Mouse (Mus musculus): ENCODE data around the gene Tlx2. TPM values are rescaled to one million over a fixed set of nuclear protein-coding genes. Genes with fewer than 3 reads are reported as not detected.

The Tlx2 gene
- not detected for polyA plus RNA-seq (2014; fragmentation: Illumina TruSeq; extraction: RNeasy Lipid Tissue Mini Kit (QIAGEN cat#74804); ENCODE audit: low read depth, low replicate concordance)

DNA sequence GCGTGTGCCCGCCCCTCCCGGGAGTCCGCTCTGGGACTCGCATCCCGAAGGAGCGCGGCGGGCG lies at the start of gene Tlx2:
Gene Tlx2, minus strand, starts transcription at position 47 of the 64 bp plus-strand sequence.

DNA sequence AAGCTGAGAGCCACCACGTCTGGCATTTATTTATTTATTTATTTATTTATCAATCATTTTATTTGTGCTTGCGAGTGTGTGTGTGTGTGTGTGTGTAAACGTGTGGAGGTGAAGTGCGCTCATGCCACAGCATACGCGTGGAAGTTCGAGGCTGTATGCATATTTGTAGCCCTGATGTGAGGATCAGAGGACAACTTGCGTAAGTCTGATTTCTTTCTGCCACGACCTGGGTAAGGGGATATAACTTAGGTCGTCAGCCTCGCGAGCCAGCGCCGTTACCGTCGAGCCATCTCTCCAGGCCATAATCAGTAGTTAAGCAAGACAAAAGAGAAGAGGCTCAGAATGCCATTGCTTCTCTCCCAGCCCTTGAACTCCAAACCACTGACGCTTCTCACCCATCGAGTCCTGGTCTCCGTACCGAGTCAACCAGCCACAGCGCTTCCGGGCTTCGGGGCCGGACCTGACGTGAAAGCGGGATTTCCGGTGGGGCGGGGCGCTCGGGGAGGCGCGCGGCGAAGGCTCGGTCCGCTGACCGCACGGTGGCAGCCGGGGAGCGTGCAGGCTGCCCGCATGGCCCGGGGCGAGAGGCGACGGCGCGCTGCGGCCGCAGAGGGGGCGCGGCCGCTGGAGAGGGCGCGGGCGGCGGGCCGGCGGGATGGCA lies 45.0 kb upstream of the Tlx2 start, which contains the start of gene Mogs:
Gene Mogs, plus strand, starts transcription at position 486 of the 661 bp plus-strand sequence.

GRCm38 (mm10) chr6:83108762-83109668 lies 38.9 kb upstream of the Tlx2 start, which contains the start of gene Mrpl53:
Gene Mrpl53, plus strand, starts transcription at chr6:83109040.

GRCm38 (mm10) chr6:83101316-83101687 lies 31.2 kb upstream of the Tlx2 start, which contains the start of the genes Ccdc142 and Gm42688:
Gene Ccdc142, plus strand, starts transcription at chr6:83101601.
Gene Gm42688, plus strand, starts transcription at chr6:83101617.

DNA sequence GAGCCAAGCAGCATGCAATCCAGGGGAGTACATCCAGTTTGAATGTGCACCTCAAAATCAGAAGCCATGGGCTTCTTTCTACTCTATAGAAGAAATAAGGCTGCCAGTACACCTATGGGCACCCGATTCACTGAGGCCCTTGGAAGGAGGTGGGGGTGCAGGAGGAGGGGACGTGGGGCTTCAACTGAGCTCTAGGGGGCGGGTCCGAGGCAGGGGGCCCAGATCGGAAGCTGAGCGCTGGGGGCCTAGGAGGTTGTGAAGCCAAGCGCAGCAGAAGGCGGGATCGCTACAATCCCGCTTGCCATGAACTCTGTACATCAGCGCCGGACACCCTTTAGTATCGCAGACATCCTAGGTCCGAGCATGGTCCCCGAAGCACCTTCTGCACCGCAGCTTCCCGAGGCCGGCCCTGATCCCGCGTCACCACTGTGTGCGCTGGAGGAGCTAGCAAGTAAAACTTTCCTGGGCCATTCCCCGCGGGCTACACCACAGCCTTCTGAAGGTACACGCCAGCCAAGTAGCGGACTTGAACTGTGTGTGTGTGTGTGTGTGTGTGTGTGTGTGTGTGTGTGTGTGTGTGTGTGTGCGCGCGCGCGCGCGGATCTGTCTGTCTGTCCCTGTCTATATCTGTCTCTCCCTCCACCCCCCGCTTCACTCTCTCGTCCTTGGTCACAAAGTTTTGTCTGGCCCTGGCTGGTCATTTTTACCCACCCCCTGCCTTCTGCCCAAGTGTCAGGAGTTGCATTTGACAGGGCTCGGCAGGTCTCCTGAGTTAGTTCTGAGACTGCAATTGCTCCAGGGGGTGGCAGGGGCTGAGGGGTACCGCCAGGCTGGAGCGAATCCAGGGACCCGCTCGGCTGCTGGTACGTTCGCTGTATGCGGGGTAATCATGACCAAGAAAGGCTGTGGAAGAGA lies 16.3 kb upstream of the Tlx2 start, which contains the start of gene Lbx2:
Gene Lbx2, plus strand, starts transcription at position 247 of the 915 bp plus-strand sequence.

GRCm38 (mm10) chr6:83077630-83078323 lies 7.7 kb upstream of the Tlx2 start, which contains the start of gene Pcgf1:
Gene Pcgf1, plus strand, starts transcription at chr6:83077869.

DNA sequence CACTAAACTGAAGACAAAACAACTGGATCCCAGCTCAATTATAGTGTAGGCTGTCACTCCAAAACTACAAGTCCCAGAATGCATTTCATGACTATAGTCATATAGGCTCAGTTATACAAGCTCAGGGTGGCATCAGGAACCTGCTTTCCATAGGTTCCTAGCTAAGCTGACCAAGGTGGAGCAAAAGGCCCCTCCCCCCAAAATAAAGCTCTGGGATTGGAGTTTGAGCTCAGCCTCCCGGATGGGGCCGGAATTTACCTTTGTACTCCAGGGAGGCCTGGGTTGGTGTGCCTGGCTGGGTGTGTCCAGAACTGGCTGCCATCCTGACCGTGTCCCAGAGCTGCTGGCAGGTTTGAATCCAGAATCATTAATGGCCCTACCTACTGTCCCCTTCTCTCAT lies 12.3 kb downstream of the Tlx2 start, which contains the start of gene Dqx1:
Gene Dqx1, plus strand, starts transcription at position 55 of the 400 bp plus-strand sequence.

GRCm38 (mm10) chr6:83054871-83055431 lies 15.1 kb downstream of the Tlx2 start, which contains the start of gene Htra2:
Gene Htra2, minus strand, starts transcription at chr6:83055273.

GRCm38 (mm10) chr6:83054074-83054851 lies 15.8 kb downstream of the Tlx2 start, which contains the start of gene Aup1:
Gene Aup1, plus strand, starts transcription at chr6:83054521.

DNA sequence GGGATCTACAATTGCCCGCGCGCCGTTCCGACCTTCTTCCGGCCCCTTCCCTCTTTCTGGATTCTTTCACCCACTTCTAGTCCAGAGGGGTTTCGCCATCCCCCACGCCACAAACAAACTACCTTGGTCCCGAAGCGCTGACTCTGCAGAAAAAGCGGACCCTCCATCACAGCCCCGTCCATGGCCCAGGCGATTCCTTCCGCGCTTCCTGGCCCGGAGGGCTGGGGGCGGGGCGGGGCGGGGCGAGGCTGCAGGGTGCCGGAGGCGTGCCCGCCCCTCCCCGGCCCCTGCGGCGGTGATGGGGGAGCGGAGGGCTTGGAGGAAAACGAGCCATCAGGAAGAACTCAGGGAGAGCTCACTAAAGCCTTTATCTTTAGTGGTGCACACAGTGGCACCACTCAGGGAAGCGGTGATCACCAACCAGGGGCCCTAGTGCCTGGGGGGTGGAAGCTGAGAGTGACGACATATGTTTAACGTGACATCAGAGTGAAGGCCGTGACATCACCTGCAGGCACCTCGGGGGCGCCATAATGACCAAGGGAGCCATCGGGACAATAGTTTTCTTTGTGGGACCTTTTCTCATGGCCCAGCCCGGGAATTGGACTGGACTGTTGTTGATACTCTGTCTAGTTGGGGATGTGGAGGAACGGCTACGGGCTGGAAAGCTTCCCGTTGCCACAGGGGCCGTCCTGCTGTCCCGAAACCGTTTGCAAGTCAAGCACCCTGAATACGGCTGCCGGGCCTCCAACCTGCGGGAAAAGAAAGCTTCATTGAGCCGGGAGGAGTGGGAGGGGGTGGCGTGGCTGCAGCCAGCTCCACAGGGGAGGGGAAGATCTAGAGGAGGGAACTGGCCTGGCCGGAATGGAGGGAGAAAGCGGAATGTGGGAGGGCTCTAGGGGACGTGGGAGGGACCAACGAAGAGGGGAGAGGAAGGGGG lies 36.6 kb downstream of the Tlx2 start, which contains the start of the genes Dok1 and Loxl3:
Gene Dok1, minus strand, starts transcription at position 223 of the 937 bp plus-strand sequence.
Gene Loxl3, plus strand, starts transcription at position 925 of the 937 bp plus-strand sequence.

Other genes starting within 250 kb of the Tlx2 start
- 0.48 TPM for gene Sema4f, start 130.5 kb downstream of the Tlx2 start, polyA plus RNA-seq (2014; fragmentation: Illumina TruSeq; extraction: RNeasy Lipid Tissue Mini Kit (QIAGEN cat#74804); ENCODE audit: low read depth, low replicate concordance)
- 4.6 TPM for gene M1ap, start 123.4 kb downstream of the Tlx2 start, polyA plus RNA-seq (2014; fragmentation: Illumina TruSeq; extraction: RNeasy Lipid Tissue Mini Kit (QIAGEN cat#74804); ENCODE audit: low read depth, low replicate concordance)
- 25.7 TPM for gene Dok1, start 36.8 kb downstream of the Tlx2 start, polyA plus RNA-seq (2014; fragmentation: Illumina TruSeq; extraction: RNeasy Lipid Tissue Mini Kit (QIAGEN cat#74804); ENCODE audit: low read depth, low replicate concordance)
- gene Loxl3, start 36.1 kb downstream of the Tlx2 start, polyA plus RNA-seq (2014; fragmentation: Illumina TruSeq; extraction: RNeasy Lipid Tissue Mini Kit (QIAGEN cat#74804); ENCODE audit: low read depth, low replicate concordance) = 11.2 TPM
- 147 TPM for gene Aup1, start 15.8 kb downstream of the Tlx2 start, polyA plus RNA-seq (2014; fragmentation: Illumina TruSeq; extraction: RNeasy Lipid Tissue Mini Kit (QIAGEN cat#74804); ENCODE audit: low read depth, low replicate concordance)
- gene Htra2, start 15.0 kb downstream of the Tlx2 start, polyA plus RNA-seq (2014; fragmentation: Illumina TruSeq; extraction: RNeasy Lipid Tissue Mini Kit (QIAGEN cat#74804); ENCODE audit: low read depth, low replicate concordance) = 32.7 TPM
- gene Dqx1, start 12.4 kb downstream of the Tlx2 start, polyA plus RNA-seq (2014; fragmentation: Illumina TruSeq; extraction: RNeasy Lipid Tissue Mini Kit (QIAGEN cat#74804); ENCODE audit: low read depth, low replicate concordance) = 1.6 TPM
- gene Pcgf1, start 7.6 kb upstream of the Tlx2 start, polyA plus RNA-seq (2014; fragmentation: Illumina TruSeq; extraction: RNeasy Lipid Tissue Mini Kit (QIAGEN cat#74804); ENCODE audit: low read depth, low replicate concordance) = 14.9 TPM
- 1.5 TPM for gene Lbx2, start 16.1 kb upstream of the Tlx2 start, polyA plus RNA-seq (2014; fragmentation: Illumina TruSeq; extraction: RNeasy Lipid Tissue Mini Kit (QIAGEN cat#74804); ENCODE audit: low read depth, low replicate concordance)
- gene Ccdc142, start 31.3 kb upstream of the Tlx2 start, polyA plus RNA-seq (2014; fragmentation: Illumina TruSeq; extraction: RNeasy Lipid Tissue Mini Kit (QIAGEN cat#74804); ENCODE audit: low read depth, low replicate concordance) = 3.6 TPM
- gene Gm42688, start 31.3 kb upstream of the Tlx2 start, polyA plus RNA-seq (2014; fragmentation: Illumina TruSeq; extraction: RNeasy Lipid Tissue Mini Kit (QIAGEN cat#74804); ENCODE audit: low read depth, low replicate concordance) = 3.8 TPM
- 73.1 TPM for gene Mrpl53, start 38.7 kb upstream of the Tlx2 start, polyA plus RNA-seq (2014; fragmentation: Illumina TruSeq; extraction: RNeasy Lipid Tissue Mini Kit (QIAGEN cat#74804); ENCODE audit: low read depth, low replicate concordance)
- 34.0 TPM for gene Mogs, start 45.2 kb upstream of the Tlx2 start, polyA plus RNA-seq (2014; fragmentation: Illumina TruSeq; extraction: RNeasy Lipid Tissue Mini Kit (QIAGEN cat#74804); ENCODE audit: low read depth, low replicate concordance)
- 99.3 TPM for gene Wbp1, start 51.3 kb upstream of the Tlx2 start, polyA plus RNA-seq (2014; fragmentation: Illumina TruSeq; extraction: RNeasy Lipid Tissue Mini Kit (QIAGEN cat#74804); ENCODE audit: low read depth, low replicate concordance)
- 26.8 TPM for gene Ino80b, start 55.1 kb upstream of the Tlx2 start, polyA plus RNA-seq (2014; fragmentation: Illumina TruSeq; extraction: RNeasy Lipid Tissue Mini Kit (QIAGEN cat#74804); ENCODE audit: low read depth, low replicate concordance)
- 21.8 TPM for gene Rtkn, start 65.2 kb upstream of the Tlx2 start, polyA plus RNA-seq (2014; fragmentation: Illumina TruSeq; extraction: RNeasy Lipid Tissue Mini Kit (QIAGEN cat#74804); ENCODE audit: low read depth, low replicate concordance)
- 3.0 TPM for gene Wdr54, start 86.1 kb upstream of the Tlx2 start, polyA plus RNA-seq (2014; fragmentation: Illumina TruSeq; extraction: RNeasy Lipid Tissue Mini Kit (QIAGEN cat#74804); ENCODE audit: low read depth, low replicate concordance)
- gene 1700003E16Rik, start 86.1 kb upstream of the Tlx2 start, polyA plus RNA-seq (2014; fragmentation: Illumina TruSeq; extraction: RNeasy Lipid Tissue Mini Kit (QIAGEN cat#74804); ENCODE audit: low read depth, low replicate concordance) = 14.5 TPM
- gene Dctn1, start 95.6 kb upstream of the Tlx2 start, polyA plus RNA-seq (2014; fragmentation: Illumina TruSeq; extraction: RNeasy Lipid Tissue Mini Kit (QIAGEN cat#74804); ENCODE audit: low read depth, low replicate concordance) = 74.4 TPM
- 1.2 TPM for gene Slc4a5, start 149.5 kb upstream of the Tlx2 start, polyA plus RNA-seq (2014; fragmentation: Illumina TruSeq; extraction: RNeasy Lipid Tissue Mini Kit (QIAGEN cat#74804); ENCODE audit: low read depth, low replicate concordance)